Mouse (Mus musculus) MEL (cell line): ENCODE results near the gene Dnase2b. TPM values are rescaled to one million over a fixed set of nuclear protein-coding genes. Genes with fewer than 3 reads are reported as not detected.

ENCODE experiments used
- DNase-seq: peaks from one replicate; pipeline ENCODE4 v3.0.0; 2011; ENCODE audit warnings: low read depth, low spot score
- H3K27ac ChIP-seq: 2 replicates; pipeline ENCODE4 v1.5.1; 2012; ENCODE audit warnings: low read depth, mild to moderate bottlenecking, control low read depth, low read length, moderate library complexity; ENCODE audit not compliant: control insufficient read depth
- H3K27me3 ChIP-seq, 2 experiments: fragments of 150-350 bp in 1 of 2; sonication (generic) in 1 of 2; 2 replicates each; pipeline ENCODE4 v1.6.1; 2012; ENCODE audit warnings: low read length in 2 of 2, mild to moderate bottlenecking in 2 of 2, improper control_type of control experiment in 1 of 2, moderate library complexity in 1 of 2; ENCODE audit not compliant: insufficient read depth in 2 of 2, control insufficient read depth in 1 of 2
- H3K36me3 ChIP-seq, 2 experiments: 2 replicates each; pipeline ENCODE4 v1.6.1; 2012 to 2014; ENCODE audit warnings: low read length in 2 of 2, improper control_type of control experiment in 1 of 2, inconsistent platforms in 1 of 2, mild to moderate bottlenecking in 1 of 2; ENCODE audit not compliant: insufficient read depth in 2 of 2, control insufficient read depth in 1 of 2
- H3K4me1 ChIP-seq, 2 experiments: fragments of 150-350 bp in 1 of 2; sonication (generic) in 1 of 2; 2 replicates each; pipeline ENCODE4 v1.6.1; 2012; ENCODE audit warnings: low read length in 2 of 2, improper control_type of control experiment in 1 of 2, mild to moderate bottlenecking in 1 of 2; ENCODE audit not compliant: insufficient read depth in 2 of 2, control insufficient read depth in 1 of 2
- H3K4me3 ChIP-seq, 2 experiments: fragments of 150-350 bp in 1 of 2; sonication (generic) in 1 of 2; 2 replicates each; pipeline ENCODE4 v1.5.1; 2012; ENCODE audit warnings: low read depth in 2 of 2, low read length in 2 of 2, mild to moderate bottlenecking in 2 of 2, moderate library complexity in 2 of 2, control low read depth in 1 of 2, improper control_type of control experiment in 1 of 2; ENCODE audit not compliant: control insufficient read depth in 1 of 2, insufficient read depth in 1 of 2
- H3K79me2 ChIP-seq: 2 replicates; pipeline ENCODE4 v1.6.1; 2012; ENCODE audit warnings: mild to moderate bottlenecking, low read length, moderate library complexity; ENCODE audit not compliant: control insufficient read depth, poor library complexity, insufficient read depth
- H3K9ac ChIP-seq: 2 replicates; pipeline ENCODE4 v1.6.1; 2012; ENCODE audit warnings: low read depth, mild to moderate bottlenecking, control low read depth, low read length, moderate library complexity; ENCODE audit not compliant: control insufficient read depth, poor library complexity, severe bottlenecking
- H3K9me3 ChIP-seq: fragments of 150-350 bp; sonication (generic); replicated peaks from 2 replicates; pipeline ENCODE4 v1.6.1; 2012; ENCODE audit warnings: mild to moderate bottlenecking, low read length, improper control_type of control experiment, moderate library complexity; ENCODE audit not compliant: insufficient read depth
- BHLHE40 ChIP-seq: IDR thresholded peaks from 2 replicates; pipeline ENCODE4 v1.6.1; 2012; ENCODE audit warnings: low read depth, mild to moderate bottlenecking, inconsistent platforms, low read length, improper control_type of control experiment, borderline replicate concordance
- CHD1 ChIP-seq: IDR thresholded peaks from 2 replicates; pipeline ENCODE4 v1.6.1; 2012; ENCODE audit warnings: low read depth, mild to moderate bottlenecking, inconsistent platforms, low read length, improper control_type of control experiment
- CTCF ChIP-seq, 3 experiments: IDR thresholded peaks in 2 of 3; conservative IDR thresholded peaks in 1 of 3; 2 replicates each; pipeline ENCODE4 v1.5.1; 2011 to 2012; ENCODE audit warnings: low read length in 3 of 3, low read depth in 2 of 3, mild to moderate bottlenecking in 2 of 3, improper control_type of control experiment in 1 of 3, inconsistent platforms in 1 of 3, mixed read lengths in 1 of 3, moderate library complexity in 1 of 3; ENCODE audit not compliant: control insufficient read depth in 1 of 3, insufficient read depth in 1 of 3, poor library complexity in 1 of 3, severe bottlenecking in 1 of 3
- E2F4 ChIP-seq: IDR thresholded peaks from 2 replicates; pipeline ENCODE4 v1.6.1; 2011; ENCODE audit warnings: low read depth, low read length, improper control_type of control experiment, borderline replicate concordance
- ELF1 ChIP-seq: IDR thresholded peaks from 2 replicates; pipeline ENCODE4 v1.6.1; 2014; ENCODE audit warnings: low read depth, mild to moderate bottlenecking, inconsistent platforms, low read length, improper control_type of control experiment, moderate library complexity
- ETS1 ChIP-seq: IDR thresholded peaks from 2 replicates; pipeline ENCODE4 v1.6.1; 2012; ENCODE audit warnings: low read depth, mild to moderate bottlenecking, inconsistent platforms, low read length, improper control_type of control experiment, moderate library complexity
- GABPA ChIP-seq: IDR thresholded peaks from 2 replicates; pipeline ENCODE4 v1.6.1; 2012; ENCODE audit warnings: low read depth, mild to moderate bottlenecking, inconsistent platforms, low read length, improper control_type of control experiment, moderate library complexity
- HCFC1 ChIP-seq: IDR thresholded peaks from 2 replicates; pipeline ENCODE4 v1.6.1; 2012; ENCODE audit warnings: low read depth, mild to moderate bottlenecking, inconsistent platforms, low read length, improper control_type of control experiment, moderate library complexity
- MAFK ChIP-seq: IDR thresholded peaks from 2 replicates; pipeline ENCODE4 v1.6.1; 2011; ENCODE audit warnings: low read depth, mild to moderate bottlenecking, low read length, improper control_type of control experiment, borderline replicate concordance
- MAZ ChIP-seq: IDR thresholded peaks from 2 replicates; pipeline ENCODE4 v1.6.1; 2012; ENCODE audit warnings: low read depth, mild to moderate bottlenecking, inconsistent platforms, low read length, improper control_type of control experiment
- MXI1 ChIP-seq: IDR thresholded peaks from 2 replicates; pipeline ENCODE4 v1.6.1; 2011; ENCODE audit warnings: mild to moderate bottlenecking, low read depth, low read length, improper control_type of control experiment
- MYC ChIP-seq: IDR thresholded peaks from 2 replicates; pipeline ENCODE4 v1.6.1; 2011; ENCODE audit warnings: low read depth, mild to moderate bottlenecking, low read length, improper control_type of control experiment, moderate library complexity
- NRF1 ChIP-seq: IDR thresholded peaks from 2 replicates; pipeline ENCODE4 v1.6.1; 2014; ENCODE audit warnings: low read depth, mild to moderate bottlenecking, inconsistent platforms, low read length, improper control_type of control experiment, moderate library complexity; ENCODE audit not compliant: poor library complexity, insufficient read depth, severe bottlenecking
- POLR2A ChIP-seq, 2 experiments: IDR thresholded peaks; 2 replicates each; pipeline ENCODE4 v1.6.1; 2011 to 2012; ENCODE audit warnings: low read length in 2 of 2, mild to moderate bottlenecking in 2 of 2, control low read depth in 1 of 2, improper control_type of control experiment in 1 of 2, low read depth in 1 of 2, moderate library complexity in 1 of 2; ENCODE audit not compliant: control insufficient read depth in 1 of 2, insufficient read depth in 1 of 2, poor library complexity in 1 of 2
- POLR2AphosphoS2 ChIP-seq: IDR thresholded peaks from 2 replicates; pipeline ENCODE4 v1.6.1; 2011; ENCODE audit warnings: low read length, improper control_type of control experiment
- POLR2AphosphoS5 ChIP-seq: IDR thresholded peaks from 2 replicates; pipeline ENCODE4 v1.6.1; 2012; ENCODE audit warnings: low read depth, borderline replicate concordance, mild to moderate bottlenecking, inconsistent platforms, low read length, moderate library complexity, mixed read lengths
- RAD21 ChIP-seq: IDR thresholded peaks from 2 replicates; pipeline ENCODE4 v1.6.1; 2011; ENCODE audit warnings: mild to moderate bottlenecking, low read depth, low read length, improper control_type of control experiment
- RCOR1 ChIP-seq: IDR thresholded peaks from 2 replicates; pipeline ENCODE4 v1.6.1; 2012; ENCODE audit warnings: low read depth, mild to moderate bottlenecking, inconsistent platforms, low read length, improper control_type of control experiment
- SIN3A ChIP-seq: IDR thresholded peaks from 2 replicates; pipeline ENCODE4 v1.6.1; 2012; ENCODE audit warnings: low read length, improper control_type of control experiment, inconsistent platforms
- TCF12 ChIP-seq: IDR thresholded peaks from 2 replicates; pipeline ENCODE4 v1.6.1; 2014; ENCODE audit warnings: low read depth, mild to moderate bottlenecking, inconsistent platforms, low read length, improper control_type of control experiment, moderate library complexity
- UBTF ChIP-seq: IDR thresholded peaks from 2 replicates; pipeline ENCODE4 v1.6.1; 2012; ENCODE audit warnings: low read depth, mild to moderate bottlenecking, inconsistent platforms, low read length, improper control_type of control experiment, moderate library complexity, borderline replicate concordance; ENCODE audit not compliant: insufficient read depth
- USF2 ChIP-seq, 2 experiments: IDR thresholded peaks; 2 replicates each; pipeline ENCODE4 v1.6.1; 2011 to 2012; ENCODE audit warnings: improper control_type of control experiment in 2 of 2, low read length in 2 of 2, borderline replicate concordance in 1 of 2, inconsistent platforms in 1 of 2, low read depth in 1 of 2, mild to moderate bottlenecking in 1 of 2; ENCODE audit not compliant: insufficient read depth in 1 of 2
- polyA plus RNA-seq, 2 experiments: library from polyadenylated mRNA; stranded (reverse) in 1 of 2; unstranded in 1 of 2; fragments of >175 nt in 1 of 2; fragments of >200 nt in 1 of 2; gene quantifications; 2 replicates each; pipeline versions ENCODE4 v1.2.1 to v1.2.4; 2012; ENCODE audit warnings: low replicate concordance in 2 of 2, low read depth in 1 of 2; ENCODE audit not compliant: insufficient read length in 2 of 2, insufficient read depth in 1 of 2, missing spikeins in 1 of 2
- total RNA-seq: library from RNA; depleted of rRNA; stranded (reverse); fragments of 300-350 nt; gene quantifications from 2 replicates; pipeline ENCODE4 v1.2.3, GENCODE M21; 2012

Dnase2b gene
- total and polyA plus RNA-seq, 3 experiments = not detected

- H3K27ac ChIP-seq = no peak overlapping the region
- DNase-seq = no peak
These were observed 19.0 kb downstream of the Dnase2b start for GRCm38 (mm10) chr3:146596387-146596786.

GRCm38 (mm10) chr3:146595440-146595839 lies 20.0 kb downstream of the Dnase2b start:
- Histone ChIP-seq H3K27ac (no peak overlapping the region), H3K36me3 (no peaks in the 10 kb centered on the region), H3K79me2 (no peaks in the 10 kb centered on the region), H3K9ac (no peak overlapping the region), H3K4me3 (no peak overlapping the region), H3K4me1 (no peaks in the 10 kb centered on the region), H3K27me3 (peaks cover 0 to 2% of the 10 kb centered on the region in 2 experiments; a peak in 1 of 4 replicates), H3K9me3 (no peaks in the 10 kb centered on the region)
- TF ChIP-seq POLR2A (IDR thresholded peaks at IDR 0.05; ENCODE audit: control insufficient read depth in 1 of 2, insufficient read depth in 1 of 2, low read depth in 1 of 2, low read length in 2 of 2, poor library complexity in 1 of 2) (no peak), RAD21 (no peak), ELF1 (no peak), RCOR1 (no peak), GABPA (no peak), CTCF (IDR thresholded peaks at IDR 0.05 in 2 of 3, conservative IDR thresholded peaks at IDR 0.05 in 1 of 3; ENCODE audit: control insufficient read depth in 1 of 3, insufficient read depth in 1 of 3, low read depth in 2 of 3, low read length in 3 of 3, poor library complexity in 1 of 3, severe bottlenecking in 1 of 3) (no peak), MAZ (no peak), MXI1 (no peak), USF2 (IDR thresholded peaks at IDR 0.05; ENCODE audit: borderline replicate concordance in 1 of 2, insufficient read depth in 1 of 2, low read depth in 1 of 2, low read length in 2 of 2) (no peak), BHLHE40 (no peak)
- DNase-seq = no peak

More at GRCm38 (mm10) chr3:146596387-146596786, 19.0 kb downstream of the Dnase2b start:
- no peaks in the 10 kb centered on the region for H3K79me2 ChIP-seq
- H3K36me3 ChIP-seq = no peaks in the 10 kb centered on the region
- H3K9me3 ChIP-seq = no peaks in the 10 kb centered on the region
- H3K4me1 ChIP-seq = no peaks in the 10 kb centered on the region
- TF ChIP-seq E2F4 (no peak), BHLHE40 (no peak), HCFC1 (no peak), MAFK (no peak), RAD21 (no peak), RCOR1 (no peak), ETS1 (no peak), TCF12 (no peak), MYC (no peak), ELF1 (no peak), NRF1 (no peak), POLR2AphosphoS5 (no peak), SIN3A (no peak), UBTF (no peak), MXI1 (no peak), POLR2AphosphoS2 (no peak), CHD1 (no peak)
- no peak overlapping the region for H3K4me3 ChIP-seq
- H3K9ac ChIP-seq = no peak overlapping the region
- H3K27me3 ChIP-seq = peaks cover 0 to 2% of the 10 kb centered on the region in 2 experiments; a peak in 1 of 4 replicates
